Mouse (Mus musculus): Measurements from ENCODE around the gene Comp.

Comp gene

GRCm38 (mm10) chr8:70397611-70398563, 24.5 kb downstream of the Comp start:
- DNase-seq (ENCODE audit: low spot score in 2 of 2): no peak

GRCm38 (mm10) chr8:70404212-70404611, 30.9 kb downstream of the Comp start:
- DNase-seq (ENCODE audit: low spot score in 2 of 2): no peak

- no peak for DNase-seq (ENCODE audit: low spot score in 2 of 2)
These were observed 31.8 kb downstream of the Comp start for GRCm38 (mm10) chr8:70405189-70405588.

GRCm38 (mm10) chr8:70406427-70407069, 33.2 kb downstream of the Comp start:
- DNase-seq (ENCODE audit: low spot score in 2 of 2): no peak

GRCm38 (mm10) chr8:70408301-70408700, 34.9 kb downstream of the Comp start:
- DNase-seq (ENCODE audit: low spot score in 2 of 2): no peak

GRCm38 (mm10) chr8:70409019-70409418, 35.7 kb downstream of the Comp start:
- DNase-seq (ENCODE audit: low spot score in 2 of 2): no peak

GRCm38 (mm10) chr8:70409455-70409871, 36.1 kb downstream of the Comp start:
- no peak for DNase-seq (ENCODE audit: low spot score in 2 of 2)

- DNase-seq (ENCODE audit: low spot score in 2 of 2): no peak
These were observed 36.9 kb downstream of the Comp start for GRCm38 (mm10) chr8:70410281-70410680.

- DNase-seq (ENCODE audit: low spot score in 2 of 2): no peak
These were observed 41.1 kb downstream of the Comp start for GRCm38 (mm10) chr8:70414310-70414946.

- DNase-seq (ENCODE audit: low spot score in 2 of 2): peak in 1 of 2 experiments; percentile 33
These were observed 42.4 kb downstream of the Comp start for GRCm38 (mm10) chr8:70415540-70416451.

- DNase-seq (ENCODE audit: low spot score in 2 of 2): no peak
These were observed 43.6 kb downstream of the Comp start for GRCm38 (mm10) chr8:70416941-70417340.

GRCm38 (mm10) chr8:70417914-70418313, 44.6 kb downstream of the Comp start:
- DNase-seq (ENCODE audit: low spot score in 2 of 2): no peak

- DNase-seq (ENCODE audit: low spot score in 2 of 2): no peak
These were observed 45.6 kb downstream of the Comp start for GRCm38 (mm10) chr8:70418954-70419353.

GRCm38 (mm10) chr8:70419879-70420643, 46.7 kb downstream of the Comp start:
- no peak for DNase-seq (ENCODE audit: low spot score in 2 of 2)

- DNase-seq (ENCODE audit: low spot score in 2 of 2): peak; percentile 22 to 57
These were observed 48.2 kb downstream of the Comp start for GRCm38 (mm10) chr8:70421349-70422104.

GRCm38 (mm10) chr8:70422722-70423121, 49.4 kb downstream of the Comp start:
- no peak for DNase-seq (ENCODE audit: low spot score in 2 of 2)

GRCm38 (mm10) chr8:70426300-70426907, 53.0 kb downstream of the Comp start:
- DNase-seq (ENCODE audit: low spot score in 2 of 2): peak; percentile 25

- DNase-seq (ENCODE audit: low spot score in 2 of 2): no peak
These were observed 57.9 kb downstream of the Comp start for GRCm38 (mm10) chr8:70431213-70431612.
